In genomic region chr2:168106701-168107178, GRCm38 (mm10) we compare ENCODE assay signal across 9 mouse cellular contexts. TPM values are rescaled to one million over a fixed set of nuclear protein-coding genes. Genes with fewer than 3 reads are reported as not detected.
DNase-seq lines count a peak whose midpoint lies in the region; ATAC-seq and TF ChIP-seq lines count a peak whose summit lies in the region.
"Had no signal": no experiment of that assay in that cellular context is flagged by ENCODE, and none has a peak within 500 bp of the region (broad histone marks: within the 10 kb centered on the region; RNA-seq: fewer than 3 reads in every experiment).

No protein-coding gene starts in this region.

- ATAC-seq in hindbrain, embryonic 16.5 days: peak; percentile 91

- H3K27ac ChIP-seq in cerebellum, adult 2 months (ENCODE audit: insufficient read depth, low read length): peak overlapping the region; percentile 13; the same call in 1 of the 2 replicates
- H3K27ac ChIP-seq in hindbrain, embryonic 16.5 days (ENCODE audit: low read depth, low read length): peak overlapping the region; percentile 65

- TF ChIP-seq CTCF in cerebellum, adult 2 months (IDR thresholded peaks at IDR 0.05; ENCODE audit: borderline replicate concordance, insufficient read depth, low read depth, low read length): no peak

- WGBS in cerebellum, adult 2 months: 2% methylated on average over 20 of the region's 20 CpGs
- 21% methylated on average over 20 of the region's 20 CpGs for WGBS in hindbrain, embryonic 16.5 days

- H3K4me3 ChIP-seq in cerebellum, adult 2 months (replicated peaks; ENCODE audit: insufficient read depth, low read depth, low read length): peak overlapping the region; percentile 62
- peak overlapping the region; percentile 16; the same call in 1 of the 2 replicates for H3K4me3 ChIP-seq in hindbrain, embryonic 16.5 days (ENCODE audit: low read length)
- H3K4me3 ChIP-seq: erythroblast, embryonic 14.5 days had no signal

- H3K27me3 ChIP-seq in cerebellum, adult 2 months (ENCODE audit: control insufficient read depth, insufficient read depth, low read length): no peaks in the 10 kb centered on the region
- no peaks in the 10 kb centered on the region for H3K27me3 ChIP-seq in hindbrain, embryonic 16.5 days (replicated peaks; ENCODE audit: control insufficient read depth, insufficient read depth, low read length)

- peak; percentile 71 to 89 for DNase-seq in adrenal gland, adult (ENCODE audit: inconsistent age in 2 of 2, low spot score in 1 of 2)
- DNase-seq in adrenal gland, postnatal 4 days (ENCODE audit: low spot score in 2 of 2): no peak
- DNase-seq in cerebellum, adult 2 months: peak; percentile 90 to 92
- peak; percentile 85 for DNase-seq in gastrocnemius, postnatal 10 days
- peak; percentile 83 to 91 for DNase-seq in left cerebral cortex, adult 18-20 months (ENCODE audit: low spot score in 2 of 2)
- DNase-seq in ovary, postnatal 36 days (ENCODE audit: low spot score): peak; percentile 78
- no peak for DNase-seq in thymus, postnatal 36 days

- no peaks in the 10 kb centered on the region for H3K9me3 ChIP-seq in hindbrain, embryonic 16.5 days (ENCODE audit: control insufficient read depth, low read length)

- peak overlapping the region; percentile 43 for H3K9ac ChIP-seq in hindbrain, embryonic 16.5 days (ENCODE audit: low read depth, low read length)

- 0 out of 2 replicates have a peak, but pooled peaks have one; percentile 35 for TF ChIP-seq POLR2A in cerebellum, adult 2 months (IDR thresholded peaks at IDR 0.05; ENCODE audit: borderline replicate concordance, insufficient read depth, low read length)

- H3K4me2 ChIP-seq in hindbrain, embryonic 16.5 days (ENCODE audit: low read length): peak overlapping the region; percentile 55

- H3K36me3 ChIP-seq in hindbrain, embryonic 16.5 days (ENCODE audit: control insufficient read depth, insufficient read depth, low read length): no peaks in the 10 kb centered on the region

- H3K4me1 ChIP-seq in cerebellum, adult 2 months (ENCODE audit: control insufficient read depth, insufficient read depth, low read length): no peaks in the 10 kb centered on the region
- peaks cover 6% of the 10 kb centered on the region for H3K4me1 ChIP-seq in hindbrain, embryonic 16.5 days (ENCODE audit: control insufficient read depth, insufficient read depth, low read depth, low read length)

RNA-seq across cellular contexts. Expression of gene Pard6b, which starts 25.9 kb away (rescaled TPM):
- 1 to 10 TPM; 2.7 to 9.6 TPM for total RNA-seq in adrenal gland, postnatal 4 days (2021)
- 5.3 and 5.7 TPM in 2 replicates for polyA plus RNA-seq in cerebellum, adult 2 months (2012; rRNA removed)
- under 1 TPM; 0.85 to 0.93 TPM for total RNA-seq in gastrocnemius, postnatal 10 days (2021)
- polyA plus RNA-seq in hindbrain, embryonic 16.5 days (2015; fragmentation: Nextera tagmentation; extraction: Ambion mirVana): 4.5 and 6.6 TPM in 2 replicates
- total RNA-seq in left cerebral cortex, adult 18-20 months (2021): 1 to 10 TPM; 5.5 to 5.7 TPM

Comparison
In these comparisons a context has a peak if more than half of its experiments do, and no peak if none do; other contexts are left out.
1. DNase-seq: peak in adrenal gland, adult (2 of 2), cerebellum, adult 2 months (2 of 2), gastrocnemius, postnatal 10 days (single experiment), left cerebral cortex, adult 18-20 months (2 of 2) and ovary, postnatal 36 days (single experiment); none in adrenal gland, postnatal 4 days (0 of 2) and thymus, postnatal 36 days (0 of 2).